Mouse (Mus musculus): ENCODE data around the gene Pard3.

Gene Pard3

DNA sequence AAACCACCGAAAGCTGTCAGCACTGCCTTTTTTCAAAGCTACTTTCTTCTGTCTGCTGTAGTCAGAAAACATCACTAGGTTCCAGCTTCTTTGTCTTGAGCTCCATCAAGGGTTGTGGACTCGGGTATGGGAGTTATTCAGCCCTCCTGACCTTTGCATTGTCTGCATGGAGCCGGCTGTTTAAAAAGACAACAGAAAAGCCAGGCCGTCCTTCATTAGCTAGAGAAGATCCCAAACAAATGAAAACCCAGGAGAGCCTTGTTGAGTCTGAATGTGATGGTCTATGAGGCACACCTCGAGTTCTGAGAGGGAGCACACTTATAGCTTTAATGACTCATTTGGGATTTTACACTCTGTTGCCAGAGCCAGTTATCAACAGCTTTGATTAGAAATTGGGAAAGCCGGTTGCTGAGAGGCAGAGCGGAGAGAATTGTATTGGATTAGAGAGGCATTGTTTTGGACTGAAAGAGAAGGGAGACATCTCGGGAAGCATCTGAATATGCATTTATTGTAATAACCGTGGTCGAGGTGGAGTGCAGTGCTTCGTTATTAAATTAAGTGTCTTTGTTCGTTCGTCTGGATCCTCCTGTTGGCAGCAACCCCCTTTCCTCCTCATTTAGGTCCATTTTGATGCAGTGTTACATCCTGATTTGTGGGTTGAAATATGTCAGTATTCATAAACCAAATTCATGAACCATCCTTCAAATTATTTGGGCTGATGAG, 435.5 kb downstream of the Pard3 start:
- DNase-seq (ENCODE audit: low read depth, low spot score): no peak

DNA sequence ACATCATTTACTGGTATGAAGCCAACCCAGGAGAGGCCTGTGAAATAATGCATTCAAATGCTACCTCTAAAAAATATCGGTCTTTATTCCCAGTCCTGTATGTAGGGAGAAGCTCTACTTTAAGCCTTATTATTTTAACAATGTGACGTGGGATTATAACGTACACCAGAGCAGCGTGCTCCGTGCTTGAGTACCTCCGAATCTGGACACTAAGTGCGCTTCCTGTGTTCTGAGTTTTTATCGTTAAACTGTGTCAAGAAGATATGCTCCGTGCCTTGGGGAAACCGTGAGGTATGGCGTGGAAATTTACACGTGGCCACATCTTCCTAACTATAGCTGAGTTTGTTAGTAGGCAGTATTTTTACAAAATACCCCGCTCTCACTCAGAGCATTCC, 436.0 kb downstream of the Pard3 start:
- no peak for DNase-seq (ENCODE audit: low read depth, low spot score)

DNA sequence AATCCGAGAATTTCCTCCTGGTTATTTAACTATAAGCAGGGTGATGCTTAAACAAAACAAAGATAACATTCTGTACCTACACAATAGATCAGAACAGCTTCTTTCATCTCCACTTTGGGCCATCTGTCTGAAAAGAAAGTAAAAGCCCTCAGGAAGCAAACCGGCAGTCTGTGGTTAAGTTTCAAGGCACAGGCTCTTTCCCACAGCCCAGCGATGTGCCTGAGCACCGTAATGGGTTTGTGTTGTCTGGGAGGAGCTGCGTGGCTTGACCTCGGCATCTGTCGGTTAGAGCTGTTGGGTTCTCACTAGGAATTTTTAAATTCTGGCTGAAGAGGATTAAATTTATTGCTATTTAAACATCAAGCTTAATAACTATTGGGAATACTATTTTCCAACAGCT, 436.5 kb downstream of the Pard3 start:
- DNase-seq (ENCODE audit: low read depth, low spot score): no peak

DNA sequence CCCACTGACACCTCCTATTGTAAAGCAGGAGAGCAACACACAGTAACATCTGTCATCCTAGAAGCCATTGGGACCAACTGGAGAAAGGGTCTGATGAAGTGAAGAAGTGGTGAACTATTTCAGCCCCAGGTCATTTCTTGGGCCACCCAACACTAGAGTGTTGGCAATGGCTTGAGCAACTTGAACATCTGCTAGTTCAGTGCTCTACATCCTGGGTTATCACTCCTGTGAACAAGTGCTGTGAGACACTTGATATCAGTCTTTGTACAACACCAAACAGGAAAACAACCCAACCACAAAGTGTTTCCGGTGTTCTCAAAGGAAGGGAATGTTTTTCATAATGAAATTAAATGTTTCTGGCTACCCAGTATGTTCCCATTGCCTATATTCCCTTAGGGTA, 438.1 kb downstream of the Pard3 start:
- DNase-seq (ENCODE audit: low read depth, low spot score): no peak

DNA sequence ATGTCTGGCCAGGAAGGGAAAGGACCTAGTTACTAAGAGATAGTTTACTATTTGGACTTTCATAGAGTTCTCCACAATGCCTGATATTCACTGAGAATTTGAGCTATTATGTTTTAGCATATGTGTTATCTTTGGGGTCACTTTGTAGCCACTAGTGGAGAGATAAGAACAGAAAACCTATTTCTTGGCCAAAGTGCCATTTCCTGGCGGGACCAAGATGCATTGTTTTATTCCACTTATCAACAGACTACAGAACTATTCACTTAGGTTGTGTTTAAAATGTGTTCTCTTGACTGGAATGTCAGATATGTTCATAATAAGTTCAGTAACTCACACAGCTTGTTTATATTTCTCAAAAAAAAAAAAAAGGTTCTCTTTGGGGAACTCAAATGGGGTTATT, 441.6 kb downstream of the Pard3 start:
- no peak for DNase-seq (ENCODE audit: low read depth, low spot score)

DNA sequence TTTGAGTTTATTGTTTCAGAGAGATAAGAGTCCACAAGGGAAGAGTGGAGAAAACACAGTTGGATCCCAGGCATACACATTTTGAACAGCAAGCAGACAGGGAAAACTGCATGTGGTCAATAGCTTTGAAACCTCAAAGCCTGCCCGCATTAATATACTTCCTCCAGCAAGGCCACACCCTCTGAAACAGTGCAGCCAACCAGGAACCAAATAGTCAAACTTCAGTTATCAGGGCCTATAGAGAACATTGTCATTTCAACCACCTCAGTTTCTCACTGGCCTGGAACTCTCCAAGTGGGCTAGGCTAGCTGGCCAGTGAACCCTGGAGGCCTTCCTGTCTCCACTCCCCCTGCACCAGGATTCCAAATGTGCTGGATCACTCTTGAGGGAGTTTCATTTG, 442.6 kb downstream of the Pard3 start:
- DNase-seq (ENCODE audit: low read depth, low spot score): no peak

DNA sequence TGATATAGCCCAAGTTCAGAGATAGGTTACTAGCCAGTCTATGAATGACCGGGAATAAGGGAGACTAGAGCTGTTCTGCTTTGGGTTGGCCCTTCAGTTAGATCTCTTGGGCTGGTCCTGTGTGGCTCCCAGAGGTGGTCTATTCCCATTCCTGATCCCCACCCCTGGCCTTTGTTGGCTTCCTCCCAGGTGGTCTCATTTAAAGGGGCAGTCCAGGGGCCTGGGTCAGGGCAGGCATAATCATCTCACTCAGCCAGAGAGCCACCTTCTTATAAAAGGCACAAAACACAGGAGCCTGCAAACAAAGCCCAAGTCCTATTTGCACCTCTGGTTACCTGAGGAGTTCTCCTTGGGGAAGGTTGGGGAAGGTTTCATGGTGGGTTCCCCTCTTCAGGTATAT, 447.6 kb downstream of the Pard3 start:
- no peak for DNase-seq (ENCODE audit: low read depth, low spot score)

DNA sequence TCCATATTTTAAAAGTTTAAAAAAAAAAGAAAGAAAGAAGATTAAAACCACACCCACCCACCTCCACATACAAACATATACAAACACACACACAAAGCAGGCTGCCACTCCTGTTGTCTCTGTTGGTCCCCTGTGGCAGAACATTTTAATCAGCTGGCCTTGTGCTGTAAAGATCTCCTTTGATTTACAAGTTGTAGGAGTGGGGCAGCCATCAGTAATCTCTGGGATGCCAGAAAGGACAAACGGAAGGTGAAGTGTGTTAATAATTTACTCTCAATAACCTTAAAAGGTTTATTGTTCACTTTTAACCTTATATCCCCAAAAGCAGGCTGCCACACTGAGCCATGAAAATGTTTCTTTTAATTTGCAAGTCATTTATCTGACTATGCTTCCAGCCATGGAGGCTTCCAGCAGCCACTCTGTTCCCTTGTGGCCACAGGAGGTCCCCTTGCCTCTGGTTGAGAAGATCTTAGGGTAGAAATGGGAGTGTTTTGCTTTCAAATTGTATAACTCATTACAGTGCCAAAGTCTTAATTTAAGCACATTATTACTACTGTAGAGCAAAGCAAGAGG, 448.4 kb downstream of the Pard3 start:
- no peak for DNase-seq (ENCODE audit: low read depth, low spot score)

DNA sequence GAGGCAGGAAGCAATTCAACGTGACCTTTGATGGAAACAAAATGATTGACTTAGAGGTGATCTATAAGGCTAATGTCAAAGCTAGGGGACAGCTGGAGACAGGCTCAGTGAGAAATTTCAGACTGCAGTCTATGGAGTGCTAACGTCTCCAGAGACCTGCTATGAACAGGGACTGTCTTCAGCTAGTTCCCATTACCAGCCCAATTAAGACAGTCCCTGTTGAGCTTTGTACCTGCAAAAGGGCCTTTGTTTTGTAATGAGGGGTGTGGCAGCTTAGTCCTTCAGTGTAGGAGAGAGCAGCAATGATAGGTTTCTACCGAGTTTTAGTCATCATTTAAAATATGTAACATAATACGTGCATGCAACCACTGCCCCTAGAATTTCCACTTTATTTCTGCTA, 448.9 kb downstream of the Pard3 start:
- DNase-seq (ENCODE audit: low read depth, low spot score): no peak

DNA sequence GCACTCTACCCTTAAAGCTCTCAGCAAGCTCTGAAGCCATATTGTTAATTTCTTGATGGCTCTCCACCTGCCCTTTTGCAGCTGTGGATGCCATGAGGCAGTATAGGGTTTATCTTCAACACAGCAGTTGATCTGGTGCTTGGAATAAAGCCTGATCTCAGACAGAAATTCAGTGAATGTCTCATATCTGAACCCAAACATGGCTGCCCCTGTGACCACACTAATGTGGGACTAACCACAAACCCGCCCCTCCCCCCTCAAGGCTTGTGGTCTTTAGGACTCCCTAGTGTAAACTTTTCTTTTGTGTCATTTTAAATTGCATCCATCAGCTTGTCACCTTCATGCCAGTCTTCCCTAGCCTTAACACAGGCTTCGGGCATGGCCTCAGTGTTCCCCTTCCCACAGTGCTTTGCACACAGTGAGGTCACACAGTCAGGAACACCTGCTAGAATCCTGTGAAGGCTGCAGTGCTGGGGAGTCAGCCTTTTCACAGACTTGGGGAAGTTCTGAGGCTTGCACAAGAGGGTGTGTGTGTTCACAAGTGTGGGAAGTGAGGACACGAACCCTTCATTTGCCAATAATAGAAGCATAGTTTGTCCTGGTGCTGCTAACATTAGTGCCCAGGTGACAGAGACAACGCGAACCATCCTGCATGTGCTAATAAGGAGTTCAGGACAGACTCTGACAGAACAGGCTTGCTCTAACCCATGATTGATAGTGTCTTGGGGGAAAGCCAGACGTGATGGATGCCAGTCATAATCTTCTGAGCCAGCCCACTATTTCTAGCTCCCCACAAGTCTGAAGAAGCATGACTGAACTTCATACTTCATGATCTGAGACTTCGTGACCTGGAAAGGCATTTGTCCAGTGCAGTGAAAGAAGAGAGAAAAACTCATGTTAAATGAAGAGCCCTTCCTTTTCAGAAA, 451.4 kb downstream of the Pard3 start:
- no peak for DNase-seq (ENCODE audit: low read depth, low spot score)

DNA sequence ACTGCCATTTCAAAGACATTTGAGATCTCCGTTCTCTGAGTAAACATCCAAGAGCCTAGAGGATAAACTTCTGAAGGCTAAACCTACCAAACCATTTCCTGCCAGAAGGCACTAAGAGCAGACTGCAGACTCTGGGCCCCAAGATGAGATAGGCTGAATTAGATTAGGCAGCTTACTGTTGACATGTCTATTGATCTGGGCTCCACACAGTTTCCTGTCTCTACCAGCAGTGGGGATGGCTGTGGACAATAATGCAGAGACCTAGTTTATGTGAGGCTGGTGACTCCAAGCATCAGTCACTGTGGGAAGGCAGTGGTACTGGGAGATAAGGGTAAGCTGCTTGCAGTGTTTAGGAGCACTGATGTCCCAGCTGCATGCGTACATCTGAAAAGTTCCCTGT, 452.4 kb downstream of the Pard3 start:
- DNase-seq (ENCODE audit: low read depth, low spot score): no peak

DNA sequence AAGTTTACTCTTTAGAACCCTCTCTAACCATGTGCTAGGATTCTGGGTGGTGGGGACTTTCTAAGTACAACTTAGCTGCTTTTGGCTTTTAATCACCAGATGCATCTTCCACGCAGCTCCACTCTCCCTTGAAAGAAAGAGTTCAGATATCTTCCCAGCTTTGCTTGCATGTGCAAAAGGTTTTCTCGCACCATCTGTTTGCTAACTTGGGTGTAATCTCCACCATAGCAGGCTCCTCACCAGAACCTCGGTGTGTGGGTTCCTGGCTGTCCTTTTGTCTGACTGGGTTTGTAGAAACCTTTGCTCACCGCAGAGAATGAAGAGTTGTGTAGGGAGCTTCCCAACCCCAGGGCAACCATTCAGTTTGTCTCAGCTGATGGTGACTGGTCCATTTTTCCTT, 462.0 kb downstream of the Pard3 start:
- DNase-seq (ENCODE audit: low read depth, low spot score): no peak

DNA sequence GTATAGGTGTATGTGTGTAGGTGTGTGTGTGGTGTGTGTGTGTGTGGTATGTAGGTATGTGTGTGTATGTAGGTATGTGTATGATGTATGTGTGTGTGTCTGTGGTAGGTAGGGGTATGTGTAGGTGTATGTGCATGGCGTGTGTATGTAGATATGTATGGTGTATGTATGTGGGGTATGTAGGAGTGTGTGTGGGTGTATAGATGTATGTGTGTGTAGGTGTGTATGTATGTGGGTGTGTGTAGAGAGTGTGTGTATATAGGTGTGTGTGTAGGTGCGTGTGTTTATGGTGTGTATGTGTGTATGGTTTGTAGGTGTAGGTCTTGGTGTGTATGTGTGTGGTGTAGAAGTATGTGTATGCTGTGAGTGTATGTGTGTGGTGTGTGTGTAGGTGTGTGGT, 464.6 kb downstream of the Pard3 start:
- DNase-seq (ENCODE audit: low read depth, low spot score): no peak

DNA sequence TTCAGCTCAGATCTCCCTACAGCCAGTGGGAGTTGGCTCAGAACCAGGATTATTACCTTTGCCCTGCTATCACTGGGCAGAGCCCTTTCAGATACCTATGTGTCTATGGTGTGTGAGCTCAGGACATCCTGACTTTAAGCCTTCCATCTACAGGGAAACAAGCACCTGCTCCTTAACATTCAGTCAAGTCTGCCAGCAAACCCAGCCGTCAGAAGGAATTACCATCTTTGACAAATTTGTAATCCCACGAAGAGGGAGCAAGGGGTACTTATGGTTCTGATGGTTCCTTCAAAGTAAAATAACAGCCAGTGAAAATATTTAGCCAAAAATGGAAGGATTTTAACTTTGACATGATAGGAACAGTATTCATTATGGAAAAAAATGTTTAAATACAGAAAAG, 466.1 kb downstream of the Pard3 start:
- no peak for DNase-seq (ENCODE audit: low read depth, low spot score)

DNA sequence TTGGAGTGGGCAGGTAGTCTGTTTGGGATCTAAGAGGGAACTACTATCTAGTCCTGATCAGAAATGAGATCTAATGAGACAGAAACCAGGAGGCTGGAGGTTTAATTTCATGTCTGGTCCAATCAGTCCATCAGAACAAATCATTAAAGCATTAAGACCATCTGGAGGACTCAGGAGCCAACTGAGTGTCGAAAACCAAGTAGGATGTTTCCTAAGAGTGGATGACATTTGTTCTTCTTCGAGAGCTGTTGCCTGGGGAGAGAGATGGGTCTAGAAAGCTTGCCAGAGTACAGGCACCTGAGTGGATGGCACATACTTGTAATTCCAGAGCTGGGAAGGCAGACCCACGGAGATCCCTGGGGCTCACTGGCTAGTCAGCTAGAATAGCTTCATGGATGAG, 468.2 kb downstream of the Pard3 start:
- DNase-seq (ENCODE audit: low read depth, low spot score): no peak

DNA sequence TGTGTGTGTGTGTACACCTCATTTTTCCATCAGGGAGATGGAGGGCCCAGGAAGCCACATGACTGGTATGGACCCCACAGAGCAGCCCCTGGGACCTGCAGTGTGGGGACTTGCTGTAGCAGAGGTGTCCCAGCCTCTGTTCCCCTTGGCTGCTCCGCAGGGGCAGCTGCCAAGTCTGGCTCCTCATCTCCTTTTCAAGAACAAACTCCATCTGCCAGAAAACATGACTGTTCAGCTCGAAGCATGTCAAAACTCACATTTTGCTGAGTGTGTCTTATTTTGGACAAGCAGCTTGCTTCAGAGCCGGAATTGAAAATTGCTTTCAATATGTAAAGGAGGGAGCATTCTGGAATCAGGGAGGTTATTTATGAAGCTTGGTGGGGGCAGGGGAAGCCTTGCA, 471.1 kb downstream of the Pard3 start:
- peak; percentile 71 for DNase-seq (ENCODE audit: low read depth, low spot score)

DNA sequence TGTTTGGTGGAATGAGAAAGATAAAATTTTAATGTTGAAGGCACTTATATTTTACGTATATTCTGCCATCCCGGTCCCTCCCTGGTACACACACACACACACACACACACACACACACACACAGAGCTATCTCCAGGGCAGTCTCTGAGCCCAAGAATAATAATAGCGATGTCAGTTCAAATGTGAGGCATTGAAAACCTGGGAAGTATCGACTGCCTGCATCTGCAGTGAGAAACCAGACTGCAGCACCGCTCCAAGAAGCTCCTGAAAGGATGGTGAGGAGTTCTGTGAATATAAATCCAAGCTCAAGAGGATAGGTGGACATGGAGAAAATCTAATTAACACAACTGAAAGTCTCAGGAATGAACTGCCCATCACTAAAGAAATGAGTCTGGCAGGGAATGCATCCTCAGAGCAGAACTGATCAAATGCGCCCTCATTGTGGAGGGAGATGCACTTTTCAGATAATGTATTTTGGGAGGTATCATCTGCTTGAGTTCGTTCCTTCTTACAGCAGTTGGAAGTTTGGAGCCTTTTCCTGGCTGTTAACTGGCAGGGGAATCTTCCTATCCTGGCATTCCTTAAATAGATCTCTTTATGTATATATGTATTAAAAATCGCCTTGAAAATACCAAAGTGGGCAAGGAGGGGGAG, 471.6 kb downstream of the Pard3 start:
- no peak for DNase-seq (ENCODE audit: low read depth, low spot score)

DNA sequence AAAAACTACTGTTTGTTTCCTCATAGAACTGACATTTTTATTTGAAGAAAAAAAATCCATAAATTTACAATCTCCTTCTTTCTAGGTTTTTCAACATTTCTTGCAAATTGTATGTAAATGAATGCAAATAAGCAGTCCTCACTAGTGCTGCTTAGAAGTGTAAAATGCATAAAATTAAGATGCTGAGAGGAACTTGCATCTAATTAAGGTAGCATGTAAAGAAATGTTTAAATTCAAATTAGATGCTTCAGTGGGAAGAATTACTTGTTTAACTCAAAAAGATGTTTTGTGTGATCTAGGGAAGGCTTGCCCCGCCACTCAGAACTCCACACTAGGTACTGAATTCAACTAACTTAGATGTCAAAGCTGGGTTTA, 472.1 kb downstream of the Pard3 start:
- peak; percentile 56 for DNase-seq (ENCODE audit: low read depth, low spot score)

DNA sequence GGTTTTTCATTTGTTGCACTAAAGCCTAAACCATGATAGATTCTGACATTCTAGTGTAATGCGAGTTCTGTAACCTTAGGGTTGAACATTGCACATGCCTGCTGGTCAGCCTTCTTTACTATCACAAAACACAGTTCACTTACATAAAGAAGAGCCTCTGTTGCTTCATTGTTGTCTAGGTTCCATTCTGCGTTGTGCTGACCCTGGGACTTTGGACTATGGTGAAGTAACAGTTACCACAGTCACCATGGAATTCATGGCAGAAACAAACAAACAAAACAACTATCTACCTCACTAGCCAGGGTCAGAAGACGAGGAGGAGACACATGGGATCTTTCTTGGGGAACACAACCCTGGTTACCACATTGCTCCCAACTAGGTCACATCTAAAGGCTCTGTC, 476.1 kb downstream of the Pard3 start:
- no peak for DNase-seq (ENCODE audit: low read depth, low spot score)

DNA sequence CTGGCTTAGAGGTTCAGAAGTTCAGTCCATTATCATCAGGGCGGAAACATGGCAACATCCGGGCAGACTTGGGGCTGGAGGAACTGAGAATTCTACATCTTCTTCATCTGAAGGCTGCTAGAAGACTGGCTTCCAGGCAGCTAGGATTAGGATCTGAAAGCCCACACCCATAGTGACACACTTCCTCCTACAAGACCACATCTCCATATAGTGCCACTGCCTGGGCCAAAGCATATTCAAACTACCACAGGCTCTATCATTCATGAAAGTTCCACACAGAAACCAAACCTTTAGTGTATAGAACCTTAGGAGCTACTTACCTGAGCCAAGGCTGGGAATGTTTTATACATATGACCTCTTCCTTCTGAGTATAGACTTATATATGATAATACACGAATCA, 476.6 kb downstream of the Pard3 start:
- no peak for DNase-seq (ENCODE audit: low read depth, low spot score)

DNA sequence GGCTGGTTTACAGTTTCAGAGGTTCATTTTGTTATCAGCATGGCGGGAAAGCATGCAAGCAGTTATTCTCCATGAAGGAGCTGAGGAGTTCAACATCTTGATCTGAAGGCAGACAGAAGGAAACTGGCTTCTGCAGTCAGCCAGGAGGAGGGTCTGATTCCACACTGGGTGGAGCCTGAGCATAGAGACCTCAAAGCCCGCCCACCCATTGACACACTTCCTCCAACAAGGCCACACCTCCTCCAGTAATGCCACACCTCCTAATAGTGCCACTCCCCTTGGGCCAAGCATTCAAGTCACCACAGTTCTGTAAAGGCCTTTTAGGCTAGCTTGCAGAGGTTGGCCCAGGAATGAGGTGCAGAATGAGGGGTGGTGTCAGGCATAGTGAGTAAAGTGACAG, 478.5 kb downstream of the Pard3 start:
- DNase-seq (ENCODE audit: low read depth, low spot score): no peak

DNA sequence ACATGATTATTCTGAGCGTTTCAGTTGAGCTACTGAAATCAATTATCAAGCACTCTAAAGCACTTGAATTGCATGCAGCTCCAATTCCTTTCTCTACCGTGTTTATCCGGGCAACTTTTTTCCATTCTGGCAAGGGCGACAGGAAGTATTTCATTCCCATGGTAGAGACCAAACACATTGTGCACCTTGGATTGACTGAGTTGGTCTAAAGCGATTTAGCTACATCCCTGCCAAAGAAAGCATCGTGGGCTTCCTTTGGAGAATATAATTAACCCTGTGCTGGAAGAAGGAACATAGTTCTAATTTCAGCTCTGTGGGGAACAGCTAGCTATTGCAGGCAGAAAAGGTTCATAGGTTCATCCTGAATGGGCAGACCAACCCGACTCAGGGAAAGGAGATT, 480.0 kb downstream of the Pard3 start:
- no peak for DNase-seq (ENCODE audit: low read depth, low spot score)
